Mouse (Mus musculus): ENCODE measurements around the gene Nr1d2.
"Not testable (repeated sequence)": the region's sequence is repeated elsewhere in the genome, so short reads cannot be mapped to it uniquely, and the experiment has no call there.

The Nr1d2 gene

DNA sequence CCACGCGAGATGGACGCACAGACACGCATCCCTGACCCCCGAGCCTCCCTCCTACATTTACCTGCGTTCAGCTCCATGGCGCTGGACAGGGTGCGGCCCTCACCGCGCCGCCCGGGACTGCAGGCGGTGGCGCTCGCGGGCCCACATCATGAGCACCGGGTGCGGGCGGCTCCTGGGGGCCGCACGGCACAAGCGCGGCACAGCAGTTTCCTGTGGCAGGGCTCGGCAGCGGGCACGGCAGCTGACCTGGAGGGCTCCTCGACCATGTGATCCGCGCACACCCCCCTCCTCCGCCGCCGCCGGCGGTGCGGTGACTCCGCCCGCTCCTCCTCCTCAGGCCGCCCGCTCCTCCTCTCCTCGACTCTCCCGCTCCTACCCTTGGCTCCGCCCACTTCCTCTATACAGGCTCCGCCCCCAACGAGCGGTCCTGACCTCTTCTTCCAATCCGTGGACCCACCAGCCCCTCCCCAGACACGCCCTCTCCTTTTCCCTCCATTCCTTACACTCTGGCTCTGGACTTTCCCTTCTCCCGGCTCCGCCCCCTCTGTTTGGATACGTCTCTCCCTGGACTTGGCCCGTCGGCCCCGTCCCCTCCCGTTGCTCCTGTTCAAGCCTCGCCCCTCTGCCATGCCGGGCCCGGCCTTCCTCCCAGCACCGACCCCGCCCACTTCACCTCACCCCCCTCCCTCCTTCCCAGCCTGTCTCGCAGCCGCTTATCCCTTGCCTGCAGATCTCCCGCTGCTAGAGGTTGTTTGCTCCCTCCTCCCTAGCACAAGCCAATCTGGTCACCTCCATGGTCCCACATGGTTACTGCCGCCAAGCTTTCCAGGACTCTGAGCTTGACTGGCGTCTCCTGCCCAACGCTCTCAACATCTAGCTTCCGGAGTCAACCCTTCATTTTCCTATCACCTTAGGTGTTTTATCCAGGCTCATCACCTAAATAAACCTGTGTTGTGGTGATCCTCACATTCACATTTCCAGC lies at the start of gene Nr1d2:
TSS of gene Nr1d2 (minus strand) at position 378 of the 982 bp plus-strand sequence.
- DNase-seq: peak; percentile 99

DNA sequence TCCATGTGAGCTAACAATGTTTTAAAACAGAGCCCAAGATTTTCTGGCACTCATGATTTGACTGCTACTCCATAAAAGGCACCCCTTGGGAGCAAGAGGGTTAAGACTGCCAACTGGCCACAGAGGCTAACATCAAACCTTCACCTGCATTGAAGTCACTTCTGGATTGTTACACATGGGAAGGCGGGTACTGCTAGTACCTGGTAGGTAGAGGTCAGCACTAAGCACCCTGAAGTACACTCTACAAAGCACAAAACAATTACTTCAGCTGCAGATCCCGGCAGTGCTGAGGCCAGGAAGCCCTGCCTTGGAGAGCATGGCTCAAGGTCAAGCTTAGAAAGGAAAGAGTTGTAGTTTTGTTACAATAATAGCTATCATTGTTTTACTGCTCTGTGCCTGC lies 48.5 kb upstream of the Nr1d2 start:
- DNase-seq: peak; percentile 10

DNA sequence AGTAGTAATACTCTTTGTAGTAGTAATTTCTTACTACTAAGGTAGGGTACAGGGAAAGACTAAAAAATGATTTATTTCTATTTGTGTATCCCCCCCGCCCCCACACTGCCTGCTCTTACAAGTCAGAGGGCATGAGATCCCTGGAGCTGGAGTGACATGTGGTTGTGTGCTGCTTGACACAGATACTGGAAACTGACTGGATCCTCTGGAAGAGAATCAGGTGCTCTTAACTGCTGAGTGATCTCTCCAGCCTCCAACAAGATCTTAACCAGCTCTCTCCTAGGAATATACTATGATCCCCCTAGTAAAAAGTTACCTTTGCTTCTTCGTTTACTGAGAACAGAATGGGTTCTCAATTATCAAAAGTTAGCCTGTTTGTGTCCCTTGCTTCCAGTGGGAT lies 47.5 kb upstream of the Nr1d2 start:
- no peak for DNase-seq

DNA sequence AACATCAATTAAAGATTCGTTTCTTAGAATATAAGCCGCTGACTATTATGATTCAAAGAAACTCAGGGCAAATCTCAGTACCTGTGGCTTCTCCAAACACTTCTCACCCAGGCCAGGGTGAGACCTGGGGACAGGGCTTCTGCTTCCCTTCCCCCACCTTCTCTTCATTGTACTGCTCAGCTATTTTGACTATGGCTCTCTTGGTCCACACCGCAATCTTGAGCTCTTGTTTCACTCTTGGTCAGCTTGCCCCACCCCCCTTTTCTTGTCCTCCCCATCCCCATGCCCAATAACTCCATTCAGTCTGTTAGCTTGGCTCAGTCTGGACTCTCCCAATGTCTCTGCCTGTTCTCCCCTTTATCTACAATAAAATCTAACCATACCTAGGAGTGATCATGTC lies 46.5 kb upstream of the Nr1d2 start:
- DNase-seq: no peak

DNA sequence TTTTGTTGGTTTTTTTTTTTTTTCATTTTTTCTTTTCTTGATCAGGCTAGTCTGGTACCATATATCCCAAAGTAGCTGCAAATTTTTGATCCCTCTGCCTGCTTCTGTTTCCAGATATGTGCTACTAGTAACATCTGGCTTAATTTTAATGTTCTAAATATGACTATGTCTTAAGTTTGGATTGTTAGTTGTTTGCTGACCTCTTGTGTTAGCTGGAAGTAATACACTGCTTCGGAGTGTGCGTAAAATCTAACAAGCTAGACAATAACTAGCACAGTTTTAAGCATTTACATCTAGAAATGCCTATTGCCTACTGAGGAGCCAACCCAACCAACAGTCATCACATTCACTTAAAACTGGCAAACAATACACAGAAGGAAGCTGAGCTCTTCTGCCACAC lies 45.7 kb upstream of the Nr1d2 start:
- DNase-seq: peak; percentile 38

DNA sequence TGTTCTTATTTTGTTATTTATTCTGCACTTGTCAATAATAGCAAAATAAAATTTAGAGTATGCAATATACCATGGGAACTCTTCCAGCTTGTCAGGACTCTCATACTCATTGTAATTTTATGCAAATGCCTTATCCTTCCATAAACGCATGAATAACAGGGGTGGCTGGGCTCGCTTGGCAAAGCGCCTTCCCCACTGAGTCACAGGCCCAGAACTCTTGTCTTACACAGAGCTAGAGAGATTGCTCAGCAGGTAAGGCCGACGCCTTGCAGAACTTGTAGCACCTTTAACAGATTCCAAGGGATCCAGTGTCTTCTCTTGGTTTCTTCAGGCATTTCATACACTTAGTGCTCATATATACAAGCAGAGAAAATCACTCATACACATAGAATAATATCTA lies 41.4 kb upstream of the Nr1d2 start:
- DNase-seq: no peak

DNA sequence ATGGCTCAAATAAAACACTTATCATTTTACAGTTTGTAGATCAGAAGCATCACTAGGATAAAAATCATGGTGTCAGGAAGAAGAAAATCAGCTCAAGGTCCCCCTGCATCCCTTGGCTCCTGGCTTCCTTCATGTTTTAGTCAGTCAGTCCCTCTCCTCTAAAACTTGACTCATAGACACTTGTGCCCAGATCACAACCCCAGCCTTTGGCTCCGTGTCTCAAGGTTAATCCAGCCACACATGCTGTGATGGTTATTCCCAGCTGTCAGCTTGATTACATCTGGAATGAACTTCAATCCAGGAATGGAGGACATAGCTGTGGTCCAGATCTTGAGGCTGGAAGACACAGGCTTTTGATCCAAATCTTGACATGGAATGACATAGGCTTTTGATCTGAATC lies 35.6 kb upstream of the Nr1d2 start:
- no peak for DNase-seq

DNA sequence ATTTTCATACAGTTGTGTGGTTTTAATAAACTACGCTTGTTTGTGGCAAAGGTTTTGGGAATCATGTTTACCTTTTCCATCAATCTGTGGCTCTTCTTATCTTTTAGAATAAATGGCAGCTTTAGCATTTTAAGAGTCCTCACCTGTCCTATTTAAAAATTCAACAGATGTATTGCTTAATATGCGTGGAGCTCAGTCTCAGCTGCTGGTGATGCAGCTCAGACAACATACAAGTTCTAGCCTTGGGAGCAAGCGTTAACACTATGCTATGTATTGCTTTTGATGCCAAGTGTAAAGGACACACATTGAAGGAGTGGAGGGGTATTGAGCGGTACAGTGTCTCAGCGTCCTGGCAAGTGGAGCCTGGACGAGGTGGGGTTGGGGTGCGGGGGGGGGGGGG lies 32.7 kb upstream of the Nr1d2 start:
- DNase-seq: no peak

DNA sequence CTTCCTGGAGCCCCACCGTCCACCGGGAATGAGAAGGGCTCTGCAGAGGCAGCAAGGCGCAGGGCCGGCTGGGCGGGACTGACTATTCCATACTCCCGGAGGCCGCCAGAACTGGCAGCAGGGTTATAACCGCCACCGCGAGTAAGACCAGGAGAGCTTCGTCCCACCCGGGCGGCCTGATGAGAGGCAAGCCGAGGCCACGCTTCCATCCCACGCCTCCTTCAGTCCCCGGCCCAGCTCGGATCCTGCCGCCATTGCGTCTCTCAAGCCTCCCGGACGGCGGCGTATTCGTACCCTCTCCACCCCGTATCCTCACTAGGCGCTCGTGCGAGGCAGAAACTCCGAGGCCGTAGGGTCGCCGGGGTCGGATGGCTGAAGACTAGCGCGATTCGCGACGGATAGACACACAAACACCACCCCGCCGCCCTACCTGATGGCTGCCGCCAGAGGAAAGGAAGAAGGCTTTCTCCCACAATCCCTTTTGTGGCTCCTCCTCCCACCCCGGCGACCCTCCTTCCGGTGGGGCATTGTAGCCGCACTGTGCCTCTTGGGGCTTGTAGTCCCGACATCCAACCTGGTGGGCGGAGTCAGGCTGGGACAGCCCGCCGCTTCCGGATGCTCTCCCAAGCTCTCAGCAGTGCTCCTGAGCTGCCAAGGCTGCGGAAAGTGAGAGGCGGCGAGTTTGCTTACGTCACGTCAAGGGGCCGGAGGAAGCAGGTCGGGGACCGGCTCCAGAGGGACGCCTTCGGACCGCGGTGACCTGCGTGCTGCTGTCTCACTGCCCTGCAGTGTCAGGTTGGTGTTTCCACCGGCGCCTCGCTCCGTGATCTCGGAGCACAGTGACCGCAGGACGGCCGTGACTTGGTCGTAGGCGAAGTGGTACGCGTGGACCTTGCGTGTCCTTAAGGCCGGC lies 31.9 kb upstream of the Nr1d2 start, which contains the start of the genes Nkiras1 and Rpl15:
TSS of gene Nkiras1 (plus strand) at position 608 of the 913 bp plus-strand sequence.
TSS of gene Rpl15 (minus strand) at position 863 of the 913 bp plus-strand sequence.
- DNase-seq: peak; percentile 99

DNA sequence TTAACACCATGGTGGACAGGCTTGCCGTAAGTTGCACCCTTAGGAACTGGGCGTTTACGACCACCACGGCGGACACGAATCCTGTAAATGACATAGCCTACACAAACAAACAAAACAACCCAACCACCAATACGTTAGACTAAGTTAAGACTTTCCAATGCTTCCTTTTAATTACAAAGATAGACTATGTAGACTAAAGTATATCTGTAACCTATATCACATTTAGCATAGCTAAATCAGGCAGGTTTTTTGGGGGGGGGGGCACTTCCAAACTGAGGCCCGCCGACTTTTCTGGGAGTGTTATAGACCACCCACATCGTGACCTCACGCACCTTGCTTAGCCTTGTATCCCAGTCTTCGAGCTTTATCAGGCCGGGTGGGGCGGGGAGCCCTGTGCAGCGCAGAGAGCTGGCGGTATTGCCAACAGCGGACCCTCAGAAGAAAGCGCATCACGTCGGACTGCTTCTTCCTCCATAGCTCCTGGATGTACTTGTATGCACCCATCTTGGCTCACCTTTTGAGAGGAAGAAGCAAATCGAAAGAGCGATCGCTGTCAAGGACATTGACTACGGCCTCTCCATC lies 31.1 kb upstream of the Nr1d2 start:
- DNase-seq: not testable (repeated sequence)

DNA sequence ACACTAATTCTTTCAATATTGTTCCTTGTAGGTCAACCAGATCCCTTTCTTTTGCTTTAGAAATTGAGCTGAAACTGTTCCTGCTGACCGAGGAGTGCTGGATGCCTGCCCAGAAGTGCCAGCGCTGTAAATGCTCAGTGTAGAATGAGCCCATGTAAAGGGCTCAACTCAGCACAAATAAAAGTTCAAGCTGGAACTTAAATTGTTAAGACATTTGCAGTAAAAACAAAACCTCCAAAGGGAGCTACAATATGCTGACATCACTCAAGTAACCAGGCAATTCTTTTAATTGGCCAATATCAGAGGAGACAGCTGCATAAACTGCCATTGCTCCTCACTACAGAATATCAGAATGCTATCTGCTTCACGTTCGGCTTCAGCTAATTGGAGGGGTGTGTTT lies 24.5 kb upstream of the Nr1d2 start:
- peak; percentile 64 for DNase-seq

DNA sequence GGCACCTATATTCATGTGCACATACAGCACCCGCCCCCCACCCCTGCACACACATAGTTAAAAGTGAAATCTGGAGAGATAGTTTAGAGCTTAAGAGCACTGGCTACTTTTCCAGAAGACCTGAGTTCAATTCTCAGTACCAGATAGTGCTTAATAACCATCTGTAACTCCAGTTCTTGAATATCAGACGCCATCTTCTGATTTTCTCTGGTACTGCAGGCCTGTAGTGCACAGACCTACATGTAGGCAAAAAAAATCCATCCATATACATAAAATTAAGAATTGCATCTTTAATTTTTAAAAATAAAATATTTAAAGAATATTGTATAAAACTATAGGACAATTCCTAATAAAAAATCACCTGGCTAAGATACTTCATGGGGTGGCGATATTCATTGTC lies 22.3 kb upstream of the Nr1d2 start:
- no peak for DNase-seq

DNA sequence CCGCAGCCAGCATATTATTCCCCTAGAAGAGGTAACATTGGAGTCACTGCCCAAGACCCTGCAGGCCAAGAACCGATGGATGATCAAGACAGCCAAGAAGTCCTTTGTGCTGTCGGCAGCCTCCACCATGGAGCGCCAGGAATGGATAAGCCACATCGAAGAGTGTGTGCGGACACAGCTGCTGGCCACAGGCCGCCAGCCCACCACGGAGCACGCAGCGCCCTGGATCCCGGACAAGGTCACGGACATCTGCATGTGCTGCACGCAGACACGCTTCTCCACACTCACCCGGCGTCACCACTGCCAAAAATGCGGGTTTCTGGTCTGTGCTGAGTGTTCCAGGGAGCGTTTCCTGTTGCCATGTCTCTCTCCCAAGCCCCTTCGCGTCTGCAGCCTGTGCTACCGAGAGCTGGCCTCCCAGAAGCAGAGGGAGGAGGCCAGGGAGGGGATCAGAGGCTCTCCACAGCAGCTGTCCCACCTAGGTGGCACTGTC lies 3.8 kb upstream of the Nr1d2 start:
- no peak for DNase-seq

DNA sequence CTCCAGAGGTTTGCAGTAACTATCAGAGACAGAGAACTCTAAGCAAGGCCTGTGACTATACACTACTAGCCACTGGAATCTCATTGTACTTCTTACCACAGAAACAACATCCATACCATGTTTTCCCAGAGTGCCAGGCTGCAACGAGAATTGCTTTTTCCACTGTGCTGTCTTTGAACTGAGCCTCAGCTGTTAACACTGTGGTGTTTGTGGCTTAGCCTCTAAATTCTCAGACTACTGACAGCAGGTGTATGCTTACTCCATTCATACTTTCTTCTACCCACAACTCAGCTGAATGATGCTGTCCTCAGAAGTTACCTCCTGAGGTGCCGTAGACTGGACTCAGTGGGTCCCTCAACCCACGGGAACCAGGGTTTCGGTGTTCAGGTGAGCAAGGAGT lies 2.9 kb upstream of the Nr1d2 start:
- no peak for DNase-seq

DNA sequence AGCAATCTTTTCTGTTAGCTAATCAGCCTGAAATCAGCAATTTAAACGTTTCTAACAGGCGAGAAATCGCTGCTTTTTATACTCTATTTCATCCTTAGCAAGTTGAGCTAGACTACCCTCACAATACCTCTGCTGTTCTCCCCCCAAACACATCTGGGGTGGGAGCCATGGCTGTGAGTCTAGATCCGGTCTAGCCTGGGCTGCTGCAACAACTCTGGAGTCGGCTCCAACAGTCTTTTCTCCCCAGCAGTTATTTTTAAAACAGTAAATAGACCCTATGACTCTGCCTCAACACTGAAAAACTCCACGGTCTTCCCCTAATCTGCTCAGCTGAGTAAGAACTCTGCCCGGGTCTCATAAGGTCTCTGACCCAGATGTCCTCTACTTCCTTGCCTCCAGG lies 1.2 kb upstream of the Nr1d2 start:
- DNase-seq: no peak

DNA sequence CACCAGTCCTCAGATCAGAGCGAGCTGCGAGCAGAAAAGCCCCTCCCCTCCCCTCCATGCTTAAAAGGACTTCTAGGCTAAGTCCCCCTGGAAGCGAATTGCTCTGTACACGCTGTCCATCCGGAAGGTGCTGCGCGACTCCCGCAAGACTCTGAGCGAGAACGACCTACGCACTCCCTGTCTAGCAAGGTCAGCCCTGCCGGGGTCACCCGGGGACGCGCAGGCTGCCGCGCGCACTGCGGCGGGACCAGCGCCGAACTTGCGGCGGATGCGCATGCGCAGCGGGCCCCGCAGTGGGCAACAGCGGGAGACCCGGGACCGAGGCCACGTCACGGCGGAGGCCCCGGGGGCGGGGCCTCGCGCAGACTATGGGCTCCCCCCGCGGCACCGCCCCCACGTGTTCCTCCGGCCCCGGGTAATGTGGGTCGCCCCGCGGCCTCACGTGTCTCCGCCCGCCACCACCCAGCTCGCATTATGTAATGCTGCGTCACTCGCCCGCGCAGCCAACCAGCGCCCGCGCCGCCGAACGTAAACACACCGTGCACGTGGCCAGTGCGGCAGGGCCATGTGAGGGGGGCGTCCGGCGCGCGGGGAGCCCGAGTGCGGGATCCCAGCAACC lies 687 bp downstream of the Nr1d2 start:
- peak; percentile 99 for DNase-seq

DNA sequence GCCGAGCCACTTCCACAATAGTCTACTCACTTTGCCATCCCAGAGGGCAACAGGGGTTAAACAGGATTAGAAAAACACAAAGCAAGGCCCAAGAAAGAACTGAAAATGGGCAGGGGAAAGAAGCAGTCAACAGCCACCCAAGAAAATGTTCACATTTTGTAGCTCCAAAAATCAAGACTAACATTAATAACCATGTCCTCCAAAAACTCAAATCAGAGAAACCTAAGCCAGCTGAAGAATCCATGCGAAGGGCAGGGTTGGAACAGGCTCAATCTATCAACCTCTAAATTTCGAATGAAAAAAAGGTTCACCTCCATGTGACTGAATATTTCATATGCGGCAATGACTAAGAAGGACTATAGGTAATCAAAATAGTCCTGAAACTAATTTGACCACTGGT lies 1.5 kb downstream of the Nr1d2 start:
- no peak for DNase-seq

DNA sequence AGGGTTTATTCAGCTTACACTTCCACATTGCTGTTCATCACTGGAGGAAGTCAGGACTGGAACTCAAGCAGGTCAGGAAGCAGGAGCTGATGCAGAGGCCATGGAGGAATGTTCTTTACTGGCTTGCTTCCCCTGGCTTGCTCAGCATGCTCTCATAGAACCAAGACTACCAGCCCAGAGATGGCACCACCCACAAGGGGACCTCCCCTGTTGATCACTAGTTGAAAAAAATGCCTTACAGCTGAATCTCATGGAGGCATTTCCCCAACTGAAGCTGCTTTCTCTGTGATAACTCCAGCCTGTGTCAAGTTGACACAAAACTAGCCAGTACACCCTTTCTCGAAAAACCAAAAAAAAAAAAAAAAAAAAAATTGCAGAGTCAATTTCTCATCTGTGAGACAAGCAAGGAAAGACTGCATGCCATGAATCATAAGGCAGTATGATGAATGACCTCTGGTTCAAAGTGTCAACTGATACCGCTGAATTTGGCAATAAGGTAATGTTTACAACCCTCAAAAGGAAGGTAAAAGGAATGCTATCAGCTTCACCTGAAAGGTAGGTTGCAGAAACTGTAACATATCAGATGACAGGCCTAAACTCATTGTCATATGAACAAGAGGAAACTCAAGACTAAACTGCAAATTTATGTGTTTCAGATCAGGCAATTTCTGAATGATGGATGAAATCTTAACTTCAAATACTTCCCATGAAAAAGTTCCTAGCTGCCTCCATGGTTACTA lies 2.3 kb downstream of the Nr1d2 start:
- not testable (repeated sequence) for DNase-seq

DNA sequence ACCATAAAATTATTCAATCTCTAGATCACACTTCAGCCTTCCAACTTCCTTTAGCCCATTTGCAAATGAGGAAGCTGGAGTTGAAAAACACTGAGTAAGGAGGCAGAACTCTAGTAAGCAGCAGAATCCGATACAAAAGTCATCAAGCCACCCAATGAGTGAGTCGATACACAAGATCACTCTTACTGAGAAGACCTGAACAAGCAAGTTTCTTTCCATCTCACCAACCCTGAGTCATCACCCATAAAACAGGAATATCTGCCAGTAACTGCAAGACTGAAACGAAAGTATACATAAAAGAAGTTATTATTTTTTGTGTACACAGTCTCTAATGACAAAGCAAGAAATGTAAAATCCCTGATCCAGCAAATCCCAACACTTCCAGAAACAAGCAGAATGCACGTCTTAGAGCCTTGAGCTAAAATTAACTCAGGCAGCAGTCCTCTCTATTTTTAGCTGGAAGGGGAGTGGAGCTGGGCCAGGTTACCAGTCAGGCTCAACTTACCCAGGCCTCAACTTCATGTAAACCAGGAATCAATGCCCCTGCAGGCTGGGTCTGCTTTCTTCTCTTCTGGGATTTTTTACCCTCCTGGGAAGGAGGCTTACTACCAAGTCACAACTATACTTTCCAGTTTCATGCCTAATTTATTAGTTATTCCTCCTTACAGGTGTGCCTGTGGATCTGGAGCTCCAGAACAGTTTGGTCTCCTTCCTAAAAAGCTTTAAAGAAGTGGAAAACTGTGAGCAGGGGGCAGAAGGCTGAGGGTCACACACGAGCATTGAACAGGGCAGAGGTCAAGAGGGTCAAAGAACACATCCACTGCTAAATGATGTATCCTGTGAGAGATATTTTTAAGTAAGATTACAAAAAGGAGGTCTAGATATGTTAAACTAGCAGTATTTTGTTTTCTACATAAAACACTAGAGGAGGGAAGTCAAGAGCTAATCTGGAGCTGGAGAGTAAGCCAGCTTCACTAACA lies 4.7 kb downstream of the Nr1d2 start:
- DNase-seq: no peak

DNA sequence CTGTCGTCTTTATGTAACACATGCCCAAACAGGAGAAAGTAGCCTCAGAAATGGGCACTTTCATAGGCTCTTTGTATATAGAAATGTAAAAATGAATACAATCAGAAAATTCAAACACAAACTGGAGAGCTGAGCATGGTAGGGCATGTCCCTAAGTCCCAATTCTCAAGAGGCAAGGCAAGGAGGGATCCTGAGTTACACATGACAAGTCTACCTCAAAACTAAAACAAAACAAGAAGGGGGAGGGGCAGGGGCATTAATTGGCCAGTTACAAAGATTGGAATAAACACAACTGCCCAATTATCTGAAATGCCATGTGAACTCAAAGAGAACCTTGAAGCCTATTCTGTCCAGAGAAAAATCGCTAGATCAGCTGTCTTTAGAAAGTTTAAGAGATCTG lies 5.9 kb downstream of the Nr1d2 start:
- DNase-seq: no peak
